Mouse (Mus musculus): Measurements from ENCODE around the gene Ifi204. TPM values are rescaled to one million over a fixed set of nuclear protein-coding genes. Genes with fewer than 3 reads are reported as not detected.

Ifi204 gene
- 6.3 TPM for polyA plus RNA-seq (2015; fragmentation: Illumina TruSeq; extraction: RNeasy Lipid Tissue Mini Kit (QIAGEN cat#74804); ENCODE audit: insufficient read depth, low read depth, low replicate concordance)

DNA sequence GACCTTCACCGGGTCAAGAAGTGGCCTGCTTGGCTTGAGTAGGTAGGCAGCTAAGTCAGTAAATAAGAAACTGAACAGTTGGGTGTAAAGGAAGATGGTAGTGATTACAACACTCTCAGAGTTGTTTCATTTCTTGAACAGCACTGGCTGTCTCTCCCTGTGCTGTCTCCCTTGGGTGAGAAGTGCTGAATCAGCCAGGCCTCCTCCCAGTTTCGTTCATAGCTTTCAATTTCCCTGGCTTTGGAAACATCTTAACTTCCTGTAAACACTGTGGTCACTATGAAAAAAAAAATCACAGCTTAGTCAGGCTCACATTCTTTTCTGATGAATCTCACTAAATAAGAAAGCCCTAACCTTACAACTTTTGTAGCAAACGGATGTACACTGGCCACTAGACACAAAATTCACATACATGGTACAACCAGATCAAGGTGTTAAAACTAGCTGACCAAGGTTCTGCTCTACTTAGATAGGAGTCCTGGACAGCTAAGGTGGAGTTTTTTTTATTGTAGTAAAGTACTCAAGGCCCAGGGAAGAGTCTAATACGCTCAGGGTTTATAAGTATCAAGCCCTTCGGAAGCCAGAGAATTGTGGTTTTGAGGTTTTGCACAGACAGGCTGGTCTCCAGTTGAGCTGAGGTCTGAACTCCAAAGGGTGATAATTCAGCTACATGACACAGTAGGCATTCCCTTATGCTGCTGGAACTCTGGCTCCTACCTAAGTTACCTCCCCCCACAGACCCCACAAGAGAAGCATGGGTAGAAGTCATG lies at the start of gene Ifi204:
Gene Ifi204 (minus strand): TSS at position 96 of the 770 bp plus-strand sequence.

DNA sequence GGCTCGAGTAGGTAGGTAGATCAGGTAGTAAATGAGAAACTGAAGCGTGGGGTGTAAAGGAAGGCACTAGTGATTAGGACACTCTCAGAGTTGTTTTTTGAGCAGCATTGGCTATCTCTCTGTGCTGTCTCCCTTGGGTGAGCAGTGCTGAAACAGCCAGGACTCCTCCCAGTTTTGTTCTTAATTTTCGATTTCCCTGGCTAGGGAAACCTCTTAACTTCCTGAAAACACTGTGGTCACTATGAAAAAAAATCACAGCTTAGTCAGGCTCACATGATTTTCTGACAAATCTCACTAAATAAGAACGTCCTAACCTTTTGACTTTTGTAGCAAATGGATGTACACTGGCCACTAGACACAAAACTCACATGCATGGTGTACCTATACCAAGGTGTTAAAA lies 25.1 kb downstream of the Ifi204 start, which contains the start of gene Ifi207:
Gene Ifi207 (minus strand): TSS at position 92 of the 400 bp plus-strand sequence.

Other genes starting within 250 kb of the Ifi204 start
- not detected for gene Ifi214, start 231.0 kb downstream of the Ifi204 start, polyA plus RNA-seq (2015; fragmentation: Illumina TruSeq; extraction: RNeasy Lipid Tissue Mini Kit (QIAGEN cat#74804); ENCODE audit: insufficient read depth, low read depth, low replicate concordance)
- 2.6 TPM for gene Ifi213, start 167.7 kb downstream of the Ifi204 start, polyA plus RNA-seq (2015; fragmentation: Illumina TruSeq; extraction: RNeasy Lipid Tissue Mini Kit (QIAGEN cat#74804); ENCODE audit: insufficient read depth, low read depth, low replicate concordance)
- gene Ifi209, start 136.0 kb downstream of the Ifi204 start, polyA plus RNA-seq (2015; fragmentation: Illumina TruSeq; extraction: RNeasy Lipid Tissue Mini Kit (QIAGEN cat#74804); ENCODE audit: insufficient read depth, low read depth, low replicate concordance): 0.63 TPM
- gene Ifi208, start 93.3 kb downstream of the Ifi204 start, polyA plus RNA-seq (2015; fragmentation: Illumina TruSeq; extraction: RNeasy Lipid Tissue Mini Kit (QIAGEN cat#74804); ENCODE audit: insufficient read depth, low read depth, low replicate concordance): 2.1 TPM
- 4.3 TPM for gene Ifi207, start 25.2 kb downstream of the Ifi204 start, polyA plus RNA-seq (2015; fragmentation: Illumina TruSeq; extraction: RNeasy Lipid Tissue Mini Kit (QIAGEN cat#74804); ENCODE audit: insufficient read depth, low read depth, low replicate concordance)
- gene Ifi211, start 146.1 kb upstream of the Ifi204 start, polyA plus RNA-seq (2015; fragmentation: Illumina TruSeq; extraction: RNeasy Lipid Tissue Mini Kit (QIAGEN cat#74804); ENCODE audit: insufficient read depth, low read depth, low replicate concordance): 3.5 TPM
- 18.1 TPM for gene Mndal, start 175.5 kb upstream of the Ifi204 start, polyA plus RNA-seq (2015; fragmentation: Illumina TruSeq; extraction: RNeasy Lipid Tissue Mini Kit (QIAGEN cat#74804); ENCODE audit: insufficient read depth, low read depth, low replicate concordance)
- 13.1 TPM for gene Ifi203, start 175.7 kb upstream of the Ifi204 start, polyA plus RNA-seq (2015; fragmentation: Illumina TruSeq; extraction: RNeasy Lipid Tissue Mini Kit (QIAGEN cat#74804); ENCODE audit: insufficient read depth, low read depth, low replicate concordance)
- gene Ifi202b, start 215.8 kb upstream of the Ifi204 start, polyA plus RNA-seq (2015; fragmentation: Illumina TruSeq; extraction: RNeasy Lipid Tissue Mini Kit (QIAGEN cat#74804); ENCODE audit: insufficient read depth, low read depth, low replicate concordance): not detected